Mouse (Mus musculus) ES-Bruce4 (cell line): Measurements from ENCODE around the gene Vmn1r223.

ENCODE experiments used
- CTCF ChIP-seq: IDR thresholded peaks from one replicate; pipeline ENCODE4 v1.8.1; 2011; ENCODE audit warnings: low read depth, low read length
- EP300 ChIP-seq: IDR thresholded peaks from 2 replicates; pipeline ENCODE4 v1.6.1; 2011; ENCODE audit warnings: low read depth, low read length; ENCODE audit not compliant: insufficient read depth
- POLR2A ChIP-seq: IDR thresholded peaks from one replicate; pipeline ENCODE4 v1.8.1; 2011; ENCODE audit warnings: low read length; ENCODE audit not compliant: insufficient read depth

GRCm38 (mm10) chr13:23279992-23280391, 33.1 kb downstream of the Vmn1r223 start:
- TF ChIP-seq POLR2A (no peak), CTCF (no peak), EP300 (no peak)
